Comparison of ENCODE assay signal across 8 mouse cellular contexts in genomic region chr3:137753257-137753654, GRCm38 (mm10).
DNase-seq lines count a peak whose midpoint lies in the region; ATAC-seq and TF ChIP-seq lines count a peak whose summit lies in the region.

No protein-coding gene starts in this region.

- WGBS in heart, adult 2 months, result 25% methylated on average over 7 of the region's 7 CpGs
- 71% methylated on average over 7 of the region's 7 CpGs for WGBS in neural tube, embryonic 11.5 days
- WGBS in liver, embryonic 12.5 days (ENCODE audit: insufficient replicate concordance), result 47% methylated on average over 7 of the region's 7 CpGs
- 45% methylated on average over 7 of the region's 7 CpGs for WGBS in stomach, embryonic 16.5 days

- no peaks in the 10 kb centered on the region for H3K9me3 ChIP-seq in neural tube, embryonic 11.5 days (ENCODE audit: control insufficient read depth, low read length)
- H3K9me3 ChIP-seq in liver, embryonic 12.5 days (replicated peaks), result no peaks in the 10 kb centered on the region
- H3K9me3 ChIP-seq in stomach, embryonic 16.5 days (replicated peaks; ENCODE audit: control insufficient read depth, low read length), result no peaks in the 10 kb centered on the region

- TF ChIP-seq POLR2A in heart, adult 2 months (IDR thresholded peaks at IDR 0.05; ENCODE audit: insufficient read depth, low read depth, low read length), result no peak

- H3K36me3 ChIP-seq in heart, adult 2 months (ENCODE audit: control insufficient read depth, insufficient read depth, low read length), result no peaks in the 10 kb centered on the region
- H3K36me3 ChIP-seq in neural tube, embryonic 11.5 days (ENCODE audit: control insufficient read depth, insufficient read depth, low read length), result no peaks in the 10 kb centered on the region
- H3K36me3 ChIP-seq in liver, embryonic 12.5 days, result no peaks in the 10 kb centered on the region
- no peaks in the 10 kb centered on the region for H3K36me3 ChIP-seq in stomach, embryonic 16.5 days (ENCODE audit: control insufficient read depth, insufficient read depth, low read length)

- TF ChIP-seq EP300 in heart, adult 2 months (IDR thresholded peaks at IDR 0.05; ENCODE audit: insufficient read depth, low read depth, low read length), result no peak

- H3K4me1 ChIP-seq in heart, adult 2 months (ENCODE audit: control insufficient read depth, insufficient read depth, low read length), result peaks cover 5% of the 10 kb centered on the region
- no peaks in the 10 kb centered on the region for H3K4me1 ChIP-seq in neural tube, embryonic 11.5 days (ENCODE audit: control insufficient read depth, insufficient read depth, low read length)
- no peaks in the 10 kb centered on the region for H3K4me1 ChIP-seq in liver, embryonic 12.5 days
- peaks cover 4% of the 10 kb centered on the region; the same call in 1 of the 2 replicates for H3K4me1 ChIP-seq in stomach, embryonic 16.5 days (ENCODE audit: control insufficient read depth, insufficient read depth, low read length)

- TF ChIP-seq CTCF in heart, adult 2 months (IDR thresholded peaks at IDR 0.05), result no peak

- no peak for DNase-seq in heart, adult 2 months
- no peak for DNase-seq in heart, postnatal 4 days
- no peak for DNase-seq in neural tube, embryonic 11.5 days (ENCODE audit: low spot score)
- DNase-seq in neural tube, embryonic 10.5 days (ENCODE audit: extremely low spot score, low spot score), result no peak
- DNase-seq in cerebellum, adult 9-11 months, result no peak
- DNase-seq in layer of hippocampus, adult 18-20 months (ENCODE audit: low spot score in 2 of 2), result no peak

- H3K9ac ChIP-seq in heart, adult 2 months (ENCODE audit: low read depth, low read length), result peak overlapping the region; percentile 51; the same call in 1 of the 2 replicates
- no peak overlapping the region for H3K9ac ChIP-seq in neural tube, embryonic 11.5 days (ENCODE audit: low read length)
- no peak overlapping the region for H3K9ac ChIP-seq in liver, embryonic 12.5 days
- H3K9ac ChIP-seq in stomach, embryonic 16.5 days (ENCODE audit: low read length), result peak overlapping the region; percentile 48

- intact Hi-C loops in heart, adult 2 months (cut with DNase I), result loop anchor here (5.0 kb wide), 3 partner anchors 336 to 1866 kb away; no protein-coding TSS in a partner anchor

- H3K27ac ChIP-seq in heart, adult 2 months, result peak overlapping the region; percentile 1; the same call in 1 of the 2 replicates
- no peak overlapping the region for H3K27ac ChIP-seq in neural tube, embryonic 11.5 days (ENCODE audit: low read depth, low read length)
- H3K27ac ChIP-seq in liver, embryonic 12.5 days, result no peak overlapping the region
- H3K27ac ChIP-seq in stomach, embryonic 16.5 days (ENCODE audit: low read length), result no peak overlapping the region

- H3K79me2 ChIP-seq in heart, adult 2 months (replicated peaks; ENCODE audit: control insufficient read depth, insufficient read depth, low read length), result no peaks in the 10 kb centered on the region

- H3K4me2 ChIP-seq in neural tube, embryonic 11.5 days (ENCODE audit: low read depth), result no peak overlapping the region
- H3K4me2 ChIP-seq in liver, embryonic 12.5 days, result peak overlapping the region; percentile 37; the same call in 1 of the 2 replicates
- H3K4me2 ChIP-seq in stomach, embryonic 16.5 days (ENCODE audit: low read depth, low read length), result peak overlapping the region; percentile 57

- peak; percentile 10; the same call in 1 of the 2 replicates for ATAC-seq in neural tube, embryonic 11.5 days (ENCODE audit: insufficient read depth, low FRiP score, low TSS enrichment)
- ATAC-seq in liver, embryonic 12.5 days, result no peak
- no peak for ATAC-seq in stomach, embryonic 16.5 days (ENCODE audit: insufficient read depth, low FRiP score)

- H3K4me3 ChIP-seq in heart, adult 2 months, result no peak overlapping the region
- no peak overlapping the region for H3K4me3 ChIP-seq in neural tube, embryonic 11.5 days (ENCODE audit: low read depth, low read length)
- no peak overlapping the region for H3K4me3 ChIP-seq in liver, embryonic 12.5 days
- peak overlapping the region; percentile 41 for H3K4me3 ChIP-seq in stomach, embryonic 16.5 days (replicated peaks; ENCODE audit: low read length)

- no peaks in the 10 kb centered on the region for H3K27me3 ChIP-seq in heart, adult 2 months (ENCODE audit: control insufficient read depth, insufficient read depth, low read length)
- H3K27me3 ChIP-seq in neural tube, embryonic 11.5 days (ENCODE audit: control insufficient read depth, insufficient read depth, low read length), result no peaks in the 10 kb centered on the region
- no peaks in the 10 kb centered on the region for H3K27me3 ChIP-seq in liver, embryonic 12.5 days (replicated peaks)
- H3K27me3 ChIP-seq in stomach, embryonic 16.5 days (ENCODE audit: control insufficient read depth, insufficient read depth, low read length), result no peaks in the 10 kb centered on the region

Comparison
In these comparisons a context has a peak if more than half of its experiments do, and no peak if none do; other contexts are left out.
1. H3K9ac ChIP-seq: peak in heart, adult 2 months (single experiment) and stomach, embryonic 16.5 days (single experiment); none in neural tube, embryonic 11.5 days (single experiment) and liver, embryonic 12.5 days (single experiment).